Mouse (Mus musculus): ENCODE results near the gene Scgb1b10. TPM values are rescaled to one million over a fixed set of nuclear protein-coding genes. Genes with fewer than 3 reads are reported as not detected.
"Not testable (repeated sequence)": the region's sequence is repeated elsewhere in the genome, so short reads cannot be mapped to it uniquely, and the experiment has no call there.

Gene Scgb1b10
- total RNA-seq (2021) = not detected
- long read RNA-seq, experiment 1 = 0 reads
- long read RNA-seq, experiment 2 = 0 reads

GRCm38 (mm10) chr7:32100553-32100952, at the start of gene Scgb1b10:
Gene Scgb1b10 (plus strand): TSS chr7:32100853.
- H3K27ac ChIP-seq; intact Hi-C loops (cut with DNase I); H3K4me3 ChIP-seq; DNase-seq (ENCODE audit: extremely low spot score in 1 of 2, low spot score in 2 of 2): not testable (repeated sequence)

Other genes starting within 250 kb of the Scgb1b10 start
- not detected for gene Scgb2b11, start 110.3 kb downstream of the Scgb1b10 start, total RNA-seq (2021)
- gene Scgb1b11, start 122.0 kb downstream of the Scgb1b10 start, total RNA-seq (2021) = not detected
- gene Scgb2b12, start 226.4 kb downstream of the Scgb1b10 start, total RNA-seq (2021) = not detected
- not detected for gene Scgb1b12, start 233.3 kb downstream of the Scgb1b10 start, total RNA-seq (2021)

Data from left cerebral cortex, adult 2 months (tissue).